Mouse (Mus musculus) left cerebral cortex, postnatal 36 days (tissue): ENCODE measurements around the gene Ttc3. TPM values are rescaled to one million over a fixed set of nuclear protein-coding genes. Genes with fewer than 3 reads are reported as not detected.

Experiments used
- DNase-seq, 2 experiments: peaks; one replicate each; pipeline ENCODE4 v3.0.0; 2021 to 2022; ENCODE audit warnings: low spot score in 2 of 2, mixed read lengths in 1 of 2
- intact Hi-C: fragments of 180-260 bp; cut with DNase I; formaldehyde crosslinking; loops from one replicate; pipeline ENCODE4 v1.15.1; 2025
- total RNA-seq, 2 experiments: library from RNA; stranded (reverse); gene quantifications; 2 replicates each; pipeline ENCODE4 v1.2.3; 2021

Ttc3 gene
- total RNA-seq, 2 experiments from 2014 or later = 933 to 964 TPM

DNA sequence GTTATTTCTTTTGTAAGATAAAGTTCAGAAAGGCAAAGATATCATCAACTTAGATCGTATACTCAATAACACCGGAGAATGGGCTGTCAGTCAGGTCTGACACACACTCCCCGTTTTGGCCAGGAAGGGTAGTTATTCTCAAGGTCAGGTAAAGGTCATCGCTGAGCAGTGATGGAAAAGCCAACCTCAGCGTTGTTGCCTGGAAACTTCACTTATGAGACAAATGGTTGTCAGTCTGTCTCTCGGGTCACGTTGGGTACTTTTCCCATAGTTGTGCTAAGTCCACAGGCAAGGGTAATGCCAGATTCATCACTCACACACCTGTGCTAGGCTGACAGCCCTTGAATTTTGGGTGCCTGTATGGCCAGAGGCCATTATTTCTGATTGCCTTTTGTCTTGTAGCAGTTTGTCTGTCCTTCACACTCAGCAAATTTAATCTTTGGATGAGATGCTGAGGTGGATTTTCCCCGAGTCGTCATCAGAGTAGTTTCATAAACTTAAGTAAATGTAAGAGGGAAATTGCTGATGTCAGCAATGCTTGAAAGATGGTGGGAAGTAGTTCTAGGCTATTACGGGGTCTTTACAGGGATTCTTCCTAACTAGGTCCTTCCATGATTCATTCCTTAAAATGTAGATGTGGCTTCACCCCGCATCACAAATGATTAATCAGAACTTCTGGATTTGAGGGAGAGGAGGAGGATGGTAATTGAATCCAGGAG lies 13.5 kb upstream of the Ttc3 start:
- no peak for DNase-seq
- intact Hi-C loops = no loop called here

DNA sequence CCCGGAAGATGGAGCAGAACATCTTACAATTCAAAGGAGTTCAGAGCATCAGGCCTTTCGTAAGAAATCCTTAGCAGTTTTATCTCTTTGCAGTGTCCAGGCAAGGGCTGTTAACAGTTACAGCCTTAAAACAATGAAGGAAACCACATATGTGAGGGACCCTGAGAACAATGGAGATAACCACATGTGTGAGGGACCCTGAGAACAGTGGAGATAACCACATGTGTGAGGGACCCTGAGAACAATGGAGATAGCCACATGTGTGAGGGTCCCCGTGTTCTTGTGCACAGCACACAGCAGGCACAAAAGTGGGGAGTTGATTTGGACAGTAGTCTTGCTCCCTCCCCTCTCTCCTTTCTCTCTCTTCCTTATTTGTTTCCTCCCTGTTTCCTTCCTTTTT lies 12.3 kb upstream of the Ttc3 start:
- DNase-seq = no peak
- intact Hi-C loops = no loop called here

DNA sequence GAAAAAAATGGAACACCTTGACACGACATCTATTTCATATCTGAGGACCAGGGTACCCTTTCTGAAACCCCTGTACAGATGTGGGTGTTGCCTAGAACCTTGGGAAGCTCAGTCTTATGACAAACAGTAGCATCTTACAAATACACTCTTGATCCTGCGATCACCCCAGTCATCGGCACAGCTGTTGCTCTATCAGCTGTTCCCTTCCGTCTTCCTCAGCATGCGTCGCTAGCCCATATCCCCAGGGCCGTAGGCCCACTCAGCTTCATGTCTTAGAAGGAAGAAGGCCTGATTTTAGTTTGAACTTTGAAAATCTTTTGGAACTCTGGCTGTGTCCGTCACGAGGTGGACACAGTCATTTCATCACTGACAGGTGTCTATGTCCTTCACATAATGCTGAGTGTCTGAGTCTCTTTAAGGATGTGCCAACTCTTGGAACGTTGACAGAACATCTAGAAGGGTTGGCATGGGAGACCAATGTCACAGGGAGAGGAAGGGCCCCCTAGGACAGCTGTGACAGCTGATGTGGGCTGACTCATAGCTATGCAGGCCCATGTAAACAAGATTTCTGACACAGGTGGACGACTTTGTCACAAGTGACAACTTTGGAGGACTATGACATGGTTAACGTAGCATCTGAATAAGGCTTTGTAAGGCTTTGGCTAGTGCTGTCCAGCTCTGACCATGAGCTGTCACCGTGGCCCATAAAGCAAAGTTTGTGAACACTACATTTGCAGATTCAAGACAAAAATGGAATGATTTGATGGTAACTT lies 9.7 kb upstream of the Ttc3 start:
- intact Hi-C loops = no loop called here
- DNase-seq = no peak

DNA sequence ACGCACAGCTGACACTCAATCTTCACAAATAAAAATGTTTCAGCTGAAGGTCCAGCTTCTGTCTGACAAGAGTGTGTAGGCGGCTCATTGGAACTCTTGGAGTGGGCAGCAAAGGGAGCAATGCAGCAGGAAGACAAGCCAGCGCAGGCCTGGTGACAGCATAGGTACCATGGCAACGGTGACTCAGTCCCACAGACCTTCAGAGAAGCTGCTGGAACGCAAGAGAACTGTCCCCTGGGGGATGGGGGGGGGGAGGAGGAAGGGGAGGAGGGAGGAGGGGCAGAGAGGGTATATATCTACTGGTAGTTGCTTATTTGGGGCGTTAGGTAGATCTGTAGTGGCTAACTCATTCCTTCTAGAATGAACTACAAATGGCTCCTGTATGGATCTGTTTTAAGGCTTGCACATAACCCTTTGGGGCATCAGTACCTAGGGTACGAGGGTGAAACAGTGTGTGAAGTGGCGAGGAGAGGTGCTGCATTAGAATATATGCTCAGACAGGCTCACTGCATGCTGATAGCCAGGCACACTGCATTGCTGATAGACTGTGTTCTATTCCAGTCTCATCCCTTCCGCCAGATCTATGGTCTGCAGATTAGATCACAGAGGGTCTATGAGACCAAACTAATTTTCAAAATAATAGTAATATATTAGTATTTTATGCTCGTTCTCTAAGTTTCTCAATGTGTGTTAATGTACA lies 8.1 kb upstream of the Ttc3 start:
- intact Hi-C loops = loop anchor here (2.0 kb wide), 1 partner anchor 50 kb away; the partner anchor contains the start of gene Hlcs
- DNase-seq = peak; percentile 82

DNA sequence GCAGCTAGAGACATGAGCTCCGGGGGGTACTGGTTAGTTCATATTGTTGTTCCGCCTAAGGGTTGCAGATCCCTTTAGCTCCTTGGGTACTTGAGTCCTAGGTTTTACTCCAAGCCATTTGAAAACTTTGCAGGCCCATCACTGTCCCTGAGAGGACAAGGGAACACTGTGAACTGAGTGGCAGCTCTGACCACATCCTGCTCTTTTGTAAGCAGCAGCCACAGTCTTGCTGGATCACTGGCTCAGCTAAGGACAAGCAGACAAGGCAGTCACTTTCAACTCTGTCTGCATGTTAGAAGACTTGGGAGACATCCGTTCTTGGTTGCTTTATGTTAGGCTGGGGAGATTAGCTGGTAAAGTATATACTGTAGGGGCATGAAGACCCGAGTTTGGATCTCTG lies 6.6 kb upstream of the Ttc3 start:
- intact Hi-C loops = loop anchor here (2.0 kb wide), 1 partner anchor 51 kb away; the partner anchor contains the start of gene Hlcs
- no peak for DNase-seq

DNA sequence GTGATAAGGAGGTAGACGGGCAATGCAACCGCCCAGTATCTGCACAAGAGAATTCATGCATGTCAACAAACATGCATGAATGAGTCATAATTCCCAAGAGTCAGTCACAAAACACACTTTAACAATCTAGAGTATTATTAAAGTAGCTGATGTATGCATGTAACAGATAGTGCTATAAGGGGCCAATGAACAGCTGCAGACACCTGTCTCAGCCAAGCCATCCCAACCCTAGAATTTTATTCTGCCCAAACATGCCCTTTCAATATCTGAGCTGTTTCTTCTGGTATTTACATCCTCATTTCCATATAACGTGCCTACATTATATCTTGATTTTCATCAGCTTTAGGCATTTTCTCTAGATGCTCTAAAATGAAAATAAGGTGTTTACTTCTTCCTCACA lies 5.0 kb upstream of the Ttc3 start:
- intact Hi-C loops = no loop called here
- DNase-seq = no peak

DNA sequence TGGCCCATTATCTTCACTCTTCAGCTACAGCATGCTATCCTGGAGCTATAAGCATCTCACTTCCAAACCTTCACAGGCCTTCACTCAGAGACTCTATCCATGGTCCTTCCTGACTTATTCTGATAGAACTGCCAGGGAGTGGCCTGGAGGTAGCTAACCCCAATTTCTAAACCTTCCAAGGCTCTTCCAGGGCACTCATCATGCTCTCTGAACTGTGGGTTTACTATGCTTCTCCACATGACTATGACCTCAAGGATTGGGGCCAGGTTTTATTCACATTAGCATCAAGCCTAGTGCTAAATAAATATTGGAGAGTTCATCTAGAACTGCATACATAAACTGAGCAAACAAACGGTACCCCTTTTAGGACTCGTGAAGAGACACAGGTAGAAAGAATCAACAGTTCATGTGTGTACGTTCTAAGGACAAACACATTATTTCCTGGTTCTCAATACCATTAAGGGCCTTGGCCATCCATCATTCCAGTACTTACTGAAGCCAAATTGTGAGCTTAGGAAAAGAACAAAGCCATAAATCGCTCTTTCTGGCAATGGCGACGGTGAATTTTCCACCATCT lies 734 bp upstream of the Ttc3 start:
- intact Hi-C loops = loop anchor here (1.0 to 10.0 kb wide), 2 partner anchors 56 to 155 kb away; partner anchors contain the start of genes Hlcs and Vps26c
- DNase-seq = no peak

DNA sequence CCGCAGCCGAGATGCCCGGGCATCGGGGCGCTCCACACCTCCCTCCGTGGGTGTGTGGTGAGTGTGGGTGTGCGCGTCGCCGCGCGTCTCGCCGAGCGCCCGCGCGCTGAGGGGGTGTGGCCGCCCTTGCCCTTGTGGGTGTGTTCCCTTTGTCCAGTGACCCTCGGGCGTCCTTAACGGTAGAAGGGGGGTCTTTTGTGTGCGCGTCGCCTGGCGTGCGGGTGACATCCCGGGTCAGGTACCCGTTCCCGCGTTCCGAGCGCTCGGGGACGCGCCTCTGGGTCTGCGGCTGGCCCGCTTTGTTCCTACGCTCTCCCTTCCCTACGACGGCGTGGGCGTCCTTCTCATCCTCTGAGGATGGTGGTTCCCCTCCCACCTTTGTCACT lies 490 bp downstream of the Ttc3 start:
- peak in 1 of 2 experiments; percentile 67 for DNase-seq
- intact Hi-C loops = loop anchor here (1.0 to 10.0 kb wide), 2 partner anchors 58 to 154 kb away; partner anchors contain the start of genes Hlcs and Vps26c

DNA sequence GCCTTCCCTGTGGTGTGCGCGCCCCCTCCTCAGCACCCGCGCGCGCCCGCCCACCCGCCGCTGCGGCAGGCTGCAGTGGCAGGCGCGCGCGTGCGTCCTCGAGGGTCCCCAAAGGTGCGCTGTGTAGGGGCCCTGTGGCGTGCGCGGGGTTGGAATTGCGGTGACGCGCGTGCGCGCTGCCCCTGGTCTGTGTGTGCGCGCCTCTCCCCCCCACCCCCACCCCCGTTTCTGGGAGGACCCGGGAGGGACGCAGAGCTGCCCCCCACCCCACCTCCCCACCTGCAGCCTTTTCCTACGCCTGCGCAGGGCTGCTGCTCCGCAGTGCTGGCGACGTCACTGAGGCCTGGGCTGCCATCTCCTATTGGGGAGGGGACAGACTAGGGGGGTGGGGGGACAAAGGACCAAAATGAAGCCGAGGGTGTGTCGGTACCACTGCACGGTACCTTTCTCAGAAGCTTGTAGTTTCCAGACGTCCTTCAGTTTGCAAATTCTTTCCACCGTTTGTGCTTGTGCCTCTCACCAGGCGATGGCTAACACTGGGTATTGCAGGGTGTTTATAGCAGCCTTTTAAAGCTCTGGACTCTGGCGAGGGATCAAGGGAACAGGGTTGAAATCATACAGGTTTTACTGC lies 998 bp downstream of the Ttc3 start, which contains the start of gene Pigp:
Gene Pigp, minus strand, starts transcription at position 542 of the 631 bp plus-strand sequence.
- peak; percentile 70 to 73 for DNase-seq

DNA sequence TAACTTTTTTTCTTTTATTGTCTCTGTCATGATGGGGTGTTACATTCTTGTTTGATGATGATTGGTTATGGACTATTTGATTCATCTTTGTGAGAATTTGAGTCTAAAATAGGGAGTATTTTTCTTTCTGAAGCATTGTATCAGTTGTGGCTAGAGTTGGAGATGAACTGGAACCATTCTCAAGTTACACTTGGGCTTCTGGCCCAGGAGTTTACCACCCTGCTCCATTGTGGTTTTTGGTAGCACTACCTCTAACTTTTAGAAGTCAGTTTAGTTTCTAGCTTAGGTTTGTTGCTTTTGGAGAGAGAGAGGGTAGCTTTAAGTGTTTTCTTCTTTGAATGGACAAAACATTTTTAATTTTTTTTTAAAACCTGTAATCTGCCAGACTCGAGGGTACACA lies 9.0 kb downstream of the Ttc3 start:
- intact Hi-C loops = loop anchor here (10.0 kb wide), 1 partner anchor 145 kb away; the partner anchor contains the start of gene Vps26c
- DNase-seq = no peak

More for the DNA sequence above, 998 bp downstream of the Ttc3 start, which contains the start of gene Pigp:
- intact Hi-C loops = loop anchor here (10.0 kb wide), 1 partner anchor 153 kb away; the partner anchor contains the start of gene Vps26c

DNA sequence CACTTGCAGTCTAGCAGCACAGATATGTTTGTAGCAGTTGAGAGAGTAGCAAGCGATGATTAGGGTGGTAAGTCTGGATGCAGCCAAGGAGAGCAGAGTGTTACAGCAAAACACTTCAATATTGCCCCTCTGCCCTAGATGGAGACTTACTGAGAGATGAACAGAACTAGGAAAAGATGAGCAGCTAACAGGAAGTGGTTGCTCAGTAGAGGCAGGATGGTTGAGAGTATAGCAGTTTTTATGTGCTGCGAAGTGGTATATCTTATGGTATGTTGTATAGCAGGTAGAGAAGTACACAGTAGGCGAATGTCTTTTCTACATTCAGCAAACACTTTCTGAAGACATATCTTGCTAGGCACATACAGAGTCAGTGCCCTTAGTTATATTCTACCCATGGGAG lies 12.9 kb downstream of the Ttc3 start:
- intact Hi-C loops = no loop called here

DNA sequence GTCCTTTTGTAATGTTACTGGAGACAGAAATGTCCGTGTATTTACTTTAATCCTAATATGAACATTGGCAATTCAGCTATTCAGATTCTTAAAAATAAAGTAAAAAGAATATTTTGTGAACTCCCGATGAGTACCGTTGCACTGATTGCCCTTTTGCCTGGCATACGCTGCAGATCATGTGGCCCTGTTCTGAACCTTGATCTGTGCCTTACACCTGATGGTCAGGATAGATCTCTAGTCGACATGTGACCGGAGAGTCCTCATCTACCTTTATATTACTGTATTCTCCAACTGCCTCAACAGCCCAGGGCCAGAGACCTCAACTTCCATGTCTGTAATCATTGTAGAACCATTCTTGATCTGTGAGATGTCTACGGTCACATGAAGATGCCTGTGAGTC lies 17.3 kb downstream of the Ttc3 start:
- intact Hi-C loops = no loop called here
- DNase-seq = no peak

More for the DNA sequence above, 12.9 kb downstream of the Ttc3 start:
- DNase-seq = no peak

DNA sequence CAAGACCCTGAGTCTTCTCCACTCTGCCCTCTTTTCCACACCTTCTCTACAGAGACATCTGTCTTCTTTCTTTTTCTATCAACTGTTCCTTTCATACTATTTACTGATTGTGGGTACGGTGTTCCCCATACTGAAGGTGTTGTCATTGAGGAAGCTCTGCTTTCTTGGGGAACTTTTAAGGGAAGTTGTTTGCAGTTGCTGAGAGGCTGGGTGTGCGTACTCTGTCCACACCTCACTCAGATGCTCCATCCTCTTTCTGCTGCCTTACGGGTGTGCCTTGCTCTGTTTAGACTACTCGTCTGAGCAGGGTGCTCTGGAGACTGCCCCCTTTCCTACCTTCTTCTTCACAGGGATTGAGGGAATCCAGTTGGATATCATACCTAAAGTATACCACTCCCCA lies 21.9 kb downstream of the Ttc3 start:
- intact Hi-C loops = no loop called here
- no peak for DNase-seq

DNA sequence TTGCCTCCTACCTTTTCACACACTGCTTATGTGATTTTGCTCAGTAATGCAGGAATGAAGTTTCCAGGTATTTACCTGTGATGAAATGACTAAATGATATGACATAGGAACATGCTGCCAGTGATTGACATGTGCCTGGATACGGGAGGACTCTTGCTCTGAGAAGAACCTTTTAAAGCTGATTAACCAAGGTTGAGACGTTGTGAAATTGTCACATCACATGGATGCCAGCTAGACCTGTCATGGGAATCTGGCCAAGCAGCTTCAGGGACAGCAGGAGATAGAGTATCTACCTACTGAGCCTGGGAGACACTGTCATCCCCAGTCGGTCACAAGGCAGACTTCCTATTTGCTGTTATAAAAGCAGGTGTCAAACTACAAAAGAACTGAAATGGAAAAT lies 24.6 kb downstream of the Ttc3 start:
- DNase-seq = no peak
- intact Hi-C loops = no loop called here

DNA sequence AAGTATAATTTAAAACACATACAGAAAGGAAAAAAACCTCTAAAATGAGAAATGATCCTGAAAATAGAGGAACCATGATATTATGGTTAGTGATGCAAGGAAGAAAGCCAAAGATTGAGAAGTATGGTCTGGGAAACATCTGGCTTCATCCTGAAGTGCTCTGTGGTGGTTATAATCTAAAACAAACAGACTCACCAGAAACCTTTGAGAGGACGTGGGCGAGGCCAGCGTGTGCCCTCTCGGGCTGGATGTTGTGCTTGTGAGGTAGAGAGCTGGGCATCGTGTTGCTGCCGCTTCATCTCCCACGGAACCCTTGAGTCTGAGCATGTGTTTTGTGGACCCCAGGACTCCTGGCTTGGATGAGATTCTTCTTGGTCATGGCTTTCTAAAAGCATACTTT lies 26.2 kb downstream of the Ttc3 start:
- intact Hi-C loops = no loop called here
- no peak for DNase-seq

DNA sequence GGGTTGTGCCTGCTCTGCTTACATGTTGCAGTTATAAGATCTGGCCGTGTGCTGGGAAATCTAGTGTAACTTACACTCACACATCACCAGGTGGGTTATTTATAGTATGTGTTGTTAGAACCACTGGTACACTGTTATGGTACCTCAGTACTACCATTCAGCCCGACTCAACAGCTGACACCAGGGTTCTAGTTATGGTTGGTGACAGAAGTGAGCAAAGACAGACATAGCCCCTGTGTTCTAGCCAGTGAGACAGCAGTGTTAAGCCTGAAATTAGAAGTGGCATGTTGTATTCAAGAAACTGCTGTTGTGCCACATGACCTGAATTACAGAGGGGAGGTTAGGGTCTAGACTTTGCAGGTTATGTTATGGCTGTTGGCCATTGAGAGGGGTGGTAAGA lies 28.7 kb downstream of the Ttc3 start:
- no peak for DNase-seq
- intact Hi-C loops = no loop called here

DNA sequence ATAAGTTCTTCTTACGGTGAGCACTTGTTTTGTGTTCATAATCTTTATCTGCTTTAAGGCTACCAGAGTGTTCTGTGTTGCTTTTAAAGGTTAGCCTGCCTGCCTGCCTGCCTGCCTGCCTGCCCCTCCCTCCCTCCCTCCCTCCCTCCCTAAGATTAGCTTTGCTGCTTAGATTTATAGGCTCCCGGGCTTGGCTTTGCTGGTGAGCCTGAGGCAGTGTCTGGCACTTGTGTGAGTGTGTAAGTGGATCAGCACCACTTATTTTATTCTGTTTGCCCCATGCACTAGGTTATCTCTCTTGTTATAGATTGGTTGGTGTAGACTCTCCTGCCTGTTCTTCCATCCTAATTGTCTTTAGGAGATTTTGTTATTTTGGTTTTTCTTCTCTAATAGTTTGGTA lies 31.2 kb downstream of the Ttc3 start:
- no peak for DNase-seq
- intact Hi-C loops = no loop called here

DNA sequence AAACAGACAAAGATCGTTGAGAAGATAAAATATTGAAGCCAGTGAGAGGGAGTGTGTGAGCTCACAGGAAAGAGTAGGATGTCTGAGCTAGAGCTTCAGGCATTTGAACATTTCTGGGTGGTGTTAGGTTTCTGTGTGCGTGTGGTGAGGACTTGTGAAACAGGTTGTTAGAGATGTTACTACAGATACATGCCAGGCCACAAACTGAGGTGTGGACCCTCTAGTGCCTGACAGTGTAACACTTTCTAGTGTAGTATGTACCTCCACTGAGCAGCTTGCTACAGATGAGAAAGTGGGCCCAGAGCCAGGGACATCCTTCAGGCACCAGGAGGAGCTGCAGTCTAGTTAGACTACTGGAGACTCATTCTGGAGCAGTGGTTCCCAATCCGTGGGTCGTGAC lies 31.8 kb downstream of the Ttc3 start:
- DNase-seq = no peak
- intact Hi-C loops = no loop called here

DNA sequence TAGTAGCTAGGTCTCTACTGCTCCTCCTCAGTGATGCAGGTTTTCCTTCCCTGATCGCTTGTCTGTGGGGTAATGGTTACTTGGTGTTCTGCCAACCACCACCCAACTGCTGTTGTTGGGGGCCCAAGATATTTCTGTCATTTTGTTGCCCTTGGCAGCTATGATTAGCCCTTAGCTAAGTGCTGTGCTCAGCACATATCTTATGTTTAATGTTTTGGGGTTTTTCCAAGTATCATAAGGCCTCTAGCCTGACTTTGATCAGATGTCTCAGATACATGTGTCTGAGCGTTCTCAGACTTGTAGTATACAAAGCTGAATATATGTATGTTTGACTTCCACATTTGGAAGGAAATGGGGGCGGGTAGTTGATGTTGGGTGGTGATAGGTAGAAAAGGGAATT lies 40.9 kb downstream of the Ttc3 start:
- intact Hi-C loops = no loop called here
- DNase-seq = no peak
